Mouse (Mus musculus) intestine, embryonic 14.5 days (tissue): Measurements from ENCODE around the gene Fxyd4. TPM values are rescaled to one million over a fixed set of nuclear protein-coding genes. Genes with fewer than 3 reads are reported as not detected.

ENCODE experiments used
- ATAC-seq: fragments of 200-750 bp; cut with Nextera tagmentation; replicated peaks from 2 replicates; pipeline ENCODE4 v1.8.0; 2017; ENCODE audit warnings: low read depth, moderate number of reproducible peaks, moderate TSS enrichment, moderate library complexity; ENCODE audit not compliant: low FRiP score, low TSS enrichment
- DNase-seq: peaks from one replicate; pipeline ENCODE4 v3.0.0-alpha.2; 2018; ENCODE audit warnings: low spot score
- H3K27ac ChIP-seq: fragments of 300-500 bp; sonication (generic); 2 replicates; pipeline ENCODE4 v1.5.1; 2014; ENCODE audit warnings: low read depth, mild to moderate bottlenecking, control low read depth
- H3K27me3 ChIP-seq: fragments of 300-500 bp; sonication (generic); replicated peaks from 2 replicates; pipeline ENCODE4 v1.6.1; 2014; ENCODE audit warnings: low read length, control low read depth; ENCODE audit not compliant: control insufficient read depth, insufficient read depth
- H3K36me3 ChIP-seq: fragments of 300-500 bp; sonication (generic); 2 replicates; pipeline ENCODE4 v1.6.1; 2014; ENCODE audit warnings: low read length, control low read depth; ENCODE audit not compliant: control insufficient read depth, insufficient read depth
- H3K4me1 ChIP-seq: fragments of 300-500 bp; sonication (generic); replicated peaks from 2 replicates; pipeline ENCODE4 v1.6.1; 2014; ENCODE audit warnings: low read length, control low read depth, mixed read lengths; ENCODE audit not compliant: control insufficient read depth, insufficient read depth
- H3K4me2 ChIP-seq: fragments of 300-500 bp; sonication (generic); 2 replicates; pipeline ENCODE4 v1.6.1; 2014; ENCODE audit warnings: low read length
- H3K4me3 ChIP-seq: fragments of 300-500 bp; sonication (generic); 2 replicates; pipeline ENCODE4 v1.5.1; 2014; ENCODE audit warnings: low read depth, low read length, control low read depth, mixed read lengths
- H3K9ac ChIP-seq: fragments of 300-500 bp; sonication (generic); 2 replicates; pipeline ENCODE4 v1.6.1; 2014; ENCODE audit warnings: mild to moderate bottlenecking, low read length
- H3K9me3 ChIP-seq: fragments of 300-500 bp; sonication (generic); 2 replicates; pipeline ENCODE4 v1.6.1; 2016; ENCODE audit warnings: low read length, control low read depth; ENCODE audit not compliant: control insufficient read depth
- WGBS: fragments of 180-500 bp; shearing (Covaris S2); extraction: QIAGEN DNeasy Blood & Tissue Kit; methylation state at CpG from one replicate; pipeline ENCODE4 v1.1.7; 2014; 5-methylcytosine and 5-hydroxymethylcytosine counted together
- polyA plus RNA-seq: library from polyadenylated mRNA; unstranded; fragments of >200 nt; fragmentation: Nextera tagmentation; extraction: Ambion mirVana; gene quantifications from 2 replicates; pipeline ENCODE4 v1.2.1, GENCODE M21; 2014

Fxyd4 gene
- polyA plus RNA-seq, 1 experiment from 2014 or later, result 1.7 TPM

DNA sequence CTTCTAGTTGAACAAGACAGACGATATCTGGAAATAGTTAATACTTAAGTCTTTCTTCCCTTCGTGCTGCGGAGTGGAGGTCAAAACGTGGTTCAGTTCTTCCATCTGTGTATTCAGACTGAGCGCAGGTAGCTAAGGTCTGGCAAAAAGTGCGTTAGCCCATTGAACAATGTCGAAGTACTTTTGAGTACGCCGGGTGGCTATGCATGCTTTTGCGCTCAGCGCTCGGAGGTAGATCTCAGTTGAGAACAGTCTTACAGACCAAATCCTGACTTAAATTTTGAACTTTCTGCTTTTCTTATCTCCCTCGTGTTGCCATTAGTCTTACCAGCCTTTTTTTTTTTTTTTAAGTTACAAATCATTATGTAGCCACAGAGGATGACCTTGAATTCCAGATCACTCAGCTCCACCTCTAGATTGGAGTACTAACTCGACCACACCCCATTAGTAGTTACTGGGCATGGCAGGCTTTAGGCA is 29.0 kb downstream of the Fxyd4 start:
- no peaks in the 10 kb centered on the region for H3K9me3 ChIP-seq
- H3K36me3 ChIP-seq, result no peaks in the 10 kb centered on the region
- peak overlapping the region; percentile 73 for H3K4me2 ChIP-seq
- H3K4me3 ChIP-seq, result peak overlapping the region; percentile 82
- H3K27me3 ChIP-seq, result no peaks in the 10 kb centered on the region
- H3K27ac ChIP-seq, result peak overlapping the region; percentile 96
- peak overlapping the region; percentile 98 for H3K9ac ChIP-seq
- no peak for DNase-seq
- WGBS, result under 1% methylated on average over 14 of the region's 14 CpGs
- peaks cover 19% of the 10 kb centered on the region for H3K4me1 ChIP-seq
- ATAC-seq, result no peak

DNA sequence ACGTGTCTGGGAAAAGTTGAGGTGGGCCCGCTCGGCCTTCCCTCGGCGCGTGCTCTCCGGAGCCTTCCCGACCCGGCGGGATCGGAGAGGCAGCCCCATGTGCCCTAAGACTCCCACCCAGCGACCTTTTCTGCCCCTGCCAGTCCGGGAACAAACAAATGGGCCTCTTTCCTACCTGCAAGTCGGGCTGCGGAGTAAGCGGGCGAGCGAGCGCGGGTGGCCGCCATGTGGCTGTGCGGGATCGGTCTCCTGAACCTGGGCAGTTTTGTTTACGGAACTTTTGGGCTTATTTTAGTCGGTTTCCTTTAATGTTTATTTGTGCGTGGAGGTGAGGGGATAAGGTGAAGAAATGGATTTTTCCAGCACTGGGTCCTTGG is 29.5 kb downstream of the Fxyd4 start:
- peak overlapping the region; percentile 73 for H3K4me2 ChIP-seq
- no peak for ATAC-seq
- WGBS, result under 1% methylated on average over 26 of the region's 26 CpGs
- no peaks in the 10 kb centered on the region for H3K36me3 ChIP-seq
- peak overlapping the region; percentile 82 for H3K4me3 ChIP-seq
- peak overlapping the region; percentile 98 for H3K9ac ChIP-seq
- H3K4me1 ChIP-seq, result peaks cover 19% of the 10 kb centered on the region
- peak overlapping the region; percentile 96 for H3K27ac ChIP-seq
- no peaks in the 10 kb centered on the region for H3K27me3 ChIP-seq
- H3K9me3 ChIP-seq, result no peaks in the 10 kb centered on the region
- DNase-seq, result no peak

DNA sequence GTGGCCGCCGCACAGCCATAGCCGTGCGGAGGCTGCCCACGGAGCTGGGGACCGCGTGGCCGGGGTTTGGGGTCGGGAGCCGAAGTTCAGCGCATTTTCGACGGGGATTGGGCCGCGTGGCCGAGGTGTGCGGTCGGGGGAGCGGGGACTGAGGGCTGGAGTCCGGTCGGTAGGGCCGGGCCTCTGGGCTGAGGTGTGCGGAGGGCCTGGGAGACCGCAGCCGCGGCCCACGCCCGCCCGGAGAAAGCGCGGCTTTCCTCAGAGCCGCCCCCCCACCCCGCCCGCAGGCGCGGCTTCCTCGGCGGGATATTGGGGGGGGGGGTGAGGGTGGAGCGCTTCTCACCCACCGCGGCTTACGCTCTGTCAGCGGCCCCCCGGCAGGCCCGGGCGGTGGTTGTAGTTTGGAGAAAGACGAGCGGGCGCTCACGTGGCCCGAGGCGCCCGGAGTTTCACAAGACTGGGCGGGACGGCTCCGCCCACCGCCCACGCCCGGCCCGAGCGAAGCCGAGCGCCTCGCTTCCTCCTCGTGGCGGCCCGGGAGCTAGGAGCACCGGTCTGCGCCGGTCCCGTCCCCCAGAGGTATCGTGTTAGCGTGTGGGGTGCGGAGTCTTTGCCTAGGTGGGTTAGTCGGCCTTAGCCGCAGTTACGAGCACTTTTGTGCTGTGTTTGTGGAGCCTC is 30.1 kb downstream of the Fxyd4 start:
- ATAC-seq, result peak; percentile 83
- WGBS, result under 1% methylated on average over 51 of the region's 77 CpGs
- peak overlapping the region; percentile 96 for H3K27ac ChIP-seq

DNA sequence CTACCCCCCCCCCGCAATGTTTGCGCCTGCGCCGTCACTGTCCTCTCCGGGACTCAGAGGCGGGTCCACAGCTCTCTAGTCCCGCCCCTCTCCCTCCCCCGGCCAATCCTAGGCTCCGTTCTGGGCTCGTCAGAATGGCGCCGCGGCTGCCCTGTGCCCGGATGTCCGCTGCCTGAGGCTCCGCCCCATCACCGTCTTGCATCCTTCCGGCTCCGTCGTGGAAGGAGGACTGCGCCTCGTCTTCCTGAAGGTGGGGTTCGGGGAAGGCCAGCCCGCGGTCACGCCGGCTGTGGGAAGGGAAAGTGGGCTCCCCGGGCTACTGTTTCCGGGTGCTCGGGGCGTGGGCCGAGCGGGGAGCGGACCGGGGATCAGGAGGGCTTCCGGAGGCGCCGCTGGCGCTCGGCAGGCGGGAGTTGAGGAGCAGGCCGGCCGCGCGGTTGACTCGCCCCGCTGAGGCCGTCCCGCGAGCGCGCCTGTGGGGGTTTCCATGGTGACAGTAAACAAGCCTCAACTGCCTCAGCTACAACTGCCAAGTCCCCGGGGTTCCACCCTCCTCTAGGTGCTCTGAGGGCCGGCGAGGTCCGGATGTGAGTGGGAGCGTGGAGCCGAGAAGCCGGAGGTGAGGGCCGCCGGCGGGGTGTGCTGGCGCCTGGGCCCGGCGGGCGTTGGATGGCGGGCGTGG is 30.8 kb downstream of the Fxyd4 start:
- Histone ChIP-seq H3K9ac (peak overlapping the region; percentile 98), H3K9me3 (no peaks in the 10 kb centered on the region), H3K27ac (peak overlapping the region; percentile 96), H3K4me3 (peak overlapping the region; percentile 82), H3K36me3 (no peaks in the 10 kb centered on the region), H3K4me2 (peak overlapping the region; percentile 73), H3K27me3 (no peaks in the 10 kb centered on the region), H3K4me1 (peaks cover 19% of the 10 kb centered on the region)
- under 1% methylated on average over 55 of the region's 68 CpGs for WGBS
- DNase-seq, result peak; percentile 98
- ATAC-seq, result peak; percentile 94

More for the DNA sequence above, 30.1 kb downstream of the Fxyd4 start:
- DNase-seq, result peak; percentile 93
- H3K27me3 ChIP-seq, result no peaks in the 10 kb centered on the region
- no peaks in the 10 kb centered on the region for H3K36me3 ChIP-seq
- H3K4me2 ChIP-seq, result peak overlapping the region; percentile 73
- no peaks in the 10 kb centered on the region for H3K9me3 ChIP-seq
- H3K4me3 ChIP-seq, result peak overlapping the region; percentile 82
- H3K4me1 ChIP-seq, result peaks cover 19% of the 10 kb centered on the region
- H3K9ac ChIP-seq, result peak overlapping the region; percentile 98

DNA sequence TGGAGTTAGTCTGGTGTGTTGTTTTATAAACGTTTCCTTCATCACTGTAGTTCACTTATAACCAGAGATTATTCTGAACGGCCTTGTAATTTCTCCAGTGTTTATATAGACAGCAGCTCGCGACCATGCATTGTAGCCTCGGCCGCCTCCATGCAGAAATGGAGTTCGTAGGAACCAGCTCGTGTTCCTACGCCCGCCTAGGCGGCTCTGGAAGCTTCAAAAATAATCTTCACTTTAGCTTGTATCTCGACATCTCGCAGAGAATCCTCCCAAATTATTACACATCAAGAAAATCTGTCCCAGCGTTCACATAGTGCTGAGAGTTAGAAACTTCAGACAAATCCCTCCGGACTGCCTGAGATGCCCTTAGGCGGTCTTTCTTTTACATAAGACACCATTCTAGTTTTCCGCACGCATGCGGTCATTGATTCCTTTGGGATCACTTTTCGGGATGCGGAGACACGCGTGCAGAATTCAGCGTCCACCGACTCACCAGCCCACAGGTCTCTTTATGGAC is 31.4 kb downstream of the Fxyd4 start:
- Histone ChIP-seq H3K36me3 (no peaks in the 10 kb centered on the region), H3K4me3 (peak overlapping the region; percentile 54), H3K4me1 (peaks cover 19% of the 10 kb centered on the region), H3K9me3 (no peaks in the 10 kb centered on the region), H3K4me2 (peak overlapping the region; percentile 54), H3K27ac (peak overlapping the region; percentile 88), H3K9ac (peak overlapping the region; percentile 67), H3K27me3 (no peaks in the 10 kb centered on the region)
- WGBS, result under 1% methylated on average over 25 of the region's 25 CpGs
- DNase-seq (peak; percentile 85), ATAC-seq (no peak; the same call in 1 of the 2 replicates)

DNA sequence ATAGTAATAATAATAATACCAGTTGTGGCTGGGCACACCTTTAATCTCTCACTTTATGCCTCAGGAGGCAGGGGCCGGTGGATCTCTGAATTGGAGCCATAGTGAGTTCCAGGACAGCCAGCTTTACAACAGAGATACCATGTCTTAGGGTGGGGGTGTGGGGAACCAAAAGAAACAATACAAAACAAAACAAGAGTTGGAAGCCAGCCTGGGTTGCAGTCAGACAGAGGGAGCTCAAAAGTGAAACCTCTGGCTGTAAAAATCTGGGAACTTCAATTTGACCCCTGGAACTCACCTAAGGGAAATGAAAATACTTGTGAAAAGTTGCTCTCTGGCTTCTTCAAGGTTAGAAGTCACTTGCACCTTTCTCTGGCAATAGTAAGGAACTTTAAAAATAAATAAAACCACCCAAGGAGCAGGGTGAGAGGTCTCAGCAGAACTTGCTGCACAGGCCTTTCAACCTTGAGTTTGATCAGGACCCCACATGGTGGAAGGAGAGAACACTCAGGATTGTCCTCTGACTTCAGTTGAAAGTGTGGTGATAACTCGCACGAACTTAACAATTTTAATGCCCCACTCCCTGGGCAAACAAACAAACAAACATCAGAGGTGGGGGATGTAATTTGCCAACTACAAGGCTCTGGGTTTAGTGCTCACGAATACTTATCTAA is 32.1 kb downstream of the Fxyd4 start:
- no peaks in the 10 kb centered on the region for H3K27me3 ChIP-seq
- WGBS, result 17% methylated on average over 4 of the region's 4 CpGs
- no peaks in the 10 kb centered on the region for H3K9me3 ChIP-seq
- no peaks in the 10 kb centered on the region for H3K36me3 ChIP-seq
- peak overlapping the region; percentile 67 for H3K9ac ChIP-seq
- DNase-seq (no peak), ATAC-seq (no peak)
- peak overlapping the region; percentile 88 for H3K27ac ChIP-seq
- peak overlapping the region; percentile 54 for H3K4me3 ChIP-seq
- peaks cover 19% of the 10 kb centered on the region for H3K4me1 ChIP-seq
- H3K4me2 ChIP-seq, result peak overlapping the region; percentile 54

DNA sequence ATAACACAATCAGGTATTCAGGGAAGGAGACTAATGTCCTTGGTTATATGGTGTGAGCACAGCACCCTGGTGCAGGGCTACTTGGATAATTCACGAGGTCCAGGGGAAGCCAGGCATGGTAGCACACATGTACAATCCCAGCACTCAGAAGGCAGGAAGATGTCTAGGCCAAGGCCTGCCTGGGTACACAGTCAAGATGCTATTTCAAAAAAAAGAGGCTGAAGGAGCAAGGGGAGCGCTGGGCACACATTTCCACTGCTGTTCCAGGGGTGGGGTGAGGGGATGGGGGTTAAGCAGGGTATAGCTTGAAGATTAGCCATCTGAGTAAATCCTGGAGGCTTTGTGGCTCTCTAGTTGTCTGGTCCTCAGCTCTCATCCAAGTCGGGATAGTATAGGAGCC is 33.7 kb downstream of the Fxyd4 start:
- Histone ChIP-seq H3K9me3 (no peaks in the 10 kb centered on the region), H3K36me3 (no peaks in the 10 kb centered on the region), H3K27me3 (no peaks in the 10 kb centered on the region), H3K9ac (no peak overlapping the region), H3K4me3 (no peak overlapping the region), H3K4me1 (peaks cover 4% of the 10 kb centered on the region; the same call in 1 of the 2 replicates), H3K4me2 (no peak overlapping the region), H3K27ac (no peak overlapping the region)
- 74% methylated on average over 3 of the region's 3 CpGs for WGBS
- ATAC-seq (no peak), DNase-seq (no peak)

DNA sequence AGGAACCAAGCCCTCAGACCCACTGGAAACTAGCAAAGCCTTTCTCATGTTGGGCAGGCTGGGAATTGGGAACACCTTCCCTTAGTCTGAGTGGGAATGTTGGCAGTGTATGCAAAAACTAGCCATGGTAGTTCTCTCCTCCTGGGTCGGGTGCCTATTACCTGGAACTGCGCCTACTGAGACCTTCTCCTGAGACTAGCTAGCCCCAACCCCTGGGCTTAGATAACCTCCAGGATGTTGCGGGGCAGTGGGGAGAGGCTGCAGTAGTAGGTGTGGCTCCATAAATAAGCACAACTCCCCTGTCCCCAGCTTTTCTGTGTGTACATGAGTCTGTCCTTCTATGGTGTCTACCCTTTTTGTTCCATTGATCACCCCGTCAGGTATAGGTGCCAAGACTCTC is 34.9 kb downstream of the Fxyd4 start:
- Histone ChIP-seq H3K9me3 (no peaks in the 10 kb centered on the region), H3K4me3 (no peak overlapping the region), H3K9ac (no peak overlapping the region), H3K27me3 (no peaks in the 10 kb centered on the region), H3K4me1 (no peaks in the 10 kb centered on the region), H3K27ac (no peak overlapping the region), H3K4me2 (no peak overlapping the region), H3K36me3 (no peaks in the 10 kb centered on the region)
- ATAC-seq (no peak), DNase-seq (no peak)
- 89% methylated on average over 4 of the region's 4 CpGs for WGBS
